Mouse (Mus musculus): ENCODE measurements around the gene Lsm14a.
"Not testable (repeated sequence)": the region's sequence is repeated elsewhere in the genome, so short reads cannot be mapped to it uniquely, and the experiment has no call there.

The Lsm14a gene

DNA sequence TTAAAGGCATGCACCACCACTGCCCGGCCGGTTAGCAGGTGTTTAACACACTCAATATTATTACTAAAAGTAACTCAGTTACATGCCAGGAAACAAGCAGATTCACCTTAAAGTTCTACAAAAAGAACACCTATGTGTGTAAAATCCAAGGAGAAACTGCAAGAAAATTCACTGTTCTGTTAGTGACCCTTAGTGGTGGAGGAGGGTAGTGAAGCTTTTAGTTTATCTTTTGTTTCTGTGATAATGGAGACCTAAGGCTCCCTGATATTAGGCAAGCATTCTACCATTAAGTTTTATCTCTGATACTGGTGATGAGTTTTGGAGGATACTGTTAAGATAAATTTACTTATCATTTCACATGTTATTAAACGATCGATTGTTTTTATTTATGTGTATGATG is 37.5 kb downstream of the Lsm14a start:
- no peak for DNase-seq (ENCODE audit: low spot score)

DNA sequence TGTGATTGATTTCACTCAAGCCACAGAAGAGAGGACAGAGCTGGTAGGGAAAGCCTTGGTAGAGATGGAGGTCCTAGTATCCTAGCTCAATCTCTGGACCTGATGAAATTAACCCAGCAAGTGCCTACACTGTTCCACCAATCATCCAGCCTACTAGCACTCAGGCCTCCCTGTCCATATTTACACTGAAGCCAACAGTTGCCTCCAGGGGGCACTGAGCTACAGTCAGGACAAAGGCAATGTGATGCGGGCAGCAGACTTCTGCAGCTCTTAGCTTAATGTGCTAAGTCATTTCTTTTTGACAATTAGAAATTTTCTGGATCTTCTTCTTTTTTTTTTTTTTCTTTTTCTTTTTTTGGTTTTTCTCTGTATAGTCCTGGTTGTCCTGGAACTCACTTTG is 41.1 kb downstream of the Lsm14a start:
- DNase-seq (ENCODE audit: low spot score) = no peak

DNA sequence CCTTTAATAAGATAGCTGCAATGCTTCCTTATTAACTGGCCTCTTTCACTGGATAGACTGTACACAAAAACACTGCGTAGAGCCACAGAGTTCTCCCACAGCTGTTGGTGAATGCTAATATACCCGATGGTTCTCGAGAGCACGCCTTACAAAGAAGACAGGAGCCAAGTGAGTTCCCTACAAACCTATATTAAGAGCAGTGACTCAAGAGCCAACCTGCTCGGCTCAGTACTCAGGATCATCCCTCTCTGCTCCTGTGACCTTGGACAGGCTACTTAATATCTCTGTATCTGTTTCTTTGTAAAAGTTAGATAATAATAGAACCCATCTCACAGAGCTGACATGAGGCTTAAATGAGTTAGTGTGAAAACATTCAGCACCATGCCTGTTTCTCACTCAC is 42.9 kb downstream of the Lsm14a start:
- no peak for DNase-seq (ENCODE audit: low spot score)

DNA sequence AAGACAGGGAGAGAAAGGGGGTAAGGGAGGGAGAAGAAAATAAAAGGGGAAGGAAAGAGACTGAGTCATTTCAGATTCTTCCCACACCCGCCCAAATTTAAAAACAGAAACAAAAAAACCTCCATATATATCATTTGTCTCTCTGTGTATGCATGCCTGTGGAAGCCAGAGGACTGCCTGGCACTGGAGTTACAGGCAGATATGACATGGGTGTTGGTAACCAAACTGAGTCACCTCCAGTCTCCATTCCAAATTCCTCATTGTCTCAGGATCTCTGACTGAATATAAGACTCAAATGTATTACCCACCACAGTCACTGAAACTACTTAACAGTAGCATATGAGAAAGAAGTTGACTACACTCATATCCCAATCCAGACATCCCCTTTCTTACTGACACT is 45.1 kb downstream of the Lsm14a start:
- DNase-seq (ENCODE audit: low spot score) = no peak

DNA sequence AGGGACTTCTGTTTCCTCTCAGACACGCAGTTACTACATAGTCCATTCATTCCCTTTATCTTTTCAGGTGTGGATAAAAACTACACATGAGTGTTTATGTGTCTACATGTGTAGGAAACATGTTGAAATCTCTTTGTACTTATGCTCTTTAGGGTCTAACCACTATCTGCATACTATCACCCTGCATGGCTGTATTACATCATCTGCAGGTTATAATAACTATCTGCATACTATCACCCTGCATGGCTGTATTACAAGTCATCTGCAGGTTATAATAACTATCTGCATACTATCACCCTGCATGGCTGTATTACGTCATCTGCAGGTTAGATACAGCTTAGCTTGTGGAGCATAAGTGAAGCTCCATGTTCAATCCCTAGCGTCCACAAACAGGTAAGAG is 46.1 kb downstream of the Lsm14a start:
- DNase-seq (ENCODE audit: low spot score) = no peak

DNA sequence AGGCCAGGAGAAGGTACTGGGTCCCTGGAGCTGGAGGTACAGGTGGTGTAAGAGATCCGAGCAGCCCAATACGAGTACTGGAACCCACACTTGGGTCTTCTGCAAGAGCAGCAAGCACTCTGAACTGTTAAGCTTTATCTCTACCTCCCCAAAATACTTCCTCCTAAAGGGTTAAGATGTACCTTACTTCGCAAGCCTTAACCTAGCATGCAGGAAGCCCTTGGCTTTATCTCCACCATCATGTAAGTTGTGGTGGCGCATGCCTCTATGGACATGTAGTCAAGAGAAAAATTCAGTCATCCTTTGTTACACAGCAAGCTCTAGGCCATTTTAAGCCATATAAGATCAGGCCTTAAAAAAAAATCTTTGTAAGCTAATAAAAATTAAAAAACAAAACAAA is 46.6 kb downstream of the Lsm14a start:
- DNase-seq (ENCODE audit: low spot score) = no peak

DNA sequence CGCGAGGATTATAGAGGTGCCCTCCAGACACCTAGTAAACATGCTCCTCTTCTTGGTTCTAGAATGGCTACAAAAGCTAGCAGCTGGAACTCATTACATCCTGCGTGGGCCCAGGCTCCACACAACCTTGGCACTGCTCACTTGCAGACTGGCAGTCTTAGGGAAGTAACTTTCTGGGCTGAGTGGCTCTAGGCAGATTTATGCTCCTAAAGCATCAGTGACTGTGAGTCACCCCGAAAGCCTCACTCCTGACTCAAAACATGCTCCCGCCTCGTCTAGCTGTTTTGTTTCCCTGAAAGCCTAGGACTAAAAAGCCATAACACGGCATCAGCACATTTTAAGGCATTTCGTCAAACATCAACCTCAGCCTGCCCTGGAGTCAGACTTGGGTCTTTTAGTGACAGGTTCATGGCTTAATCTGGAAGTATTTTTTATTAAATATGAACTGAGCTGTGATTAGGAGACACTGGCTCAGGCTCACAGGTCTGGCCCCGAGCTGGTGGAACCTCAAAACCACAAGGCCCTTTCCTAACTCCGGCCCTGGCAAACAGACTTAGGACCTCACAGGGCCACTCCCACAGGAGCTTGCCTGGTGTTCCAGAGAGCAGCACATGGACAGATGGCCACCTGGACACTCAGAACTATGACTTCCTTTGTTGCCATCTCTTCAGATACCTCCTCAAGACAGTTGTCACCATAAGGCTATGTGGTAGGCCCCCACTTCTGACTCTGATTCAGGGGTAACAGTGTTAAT is 50.9 kb downstream of the Lsm14a start:
- DNase-seq (ENCODE audit: low spot score) = peak; percentile 27

DNA sequence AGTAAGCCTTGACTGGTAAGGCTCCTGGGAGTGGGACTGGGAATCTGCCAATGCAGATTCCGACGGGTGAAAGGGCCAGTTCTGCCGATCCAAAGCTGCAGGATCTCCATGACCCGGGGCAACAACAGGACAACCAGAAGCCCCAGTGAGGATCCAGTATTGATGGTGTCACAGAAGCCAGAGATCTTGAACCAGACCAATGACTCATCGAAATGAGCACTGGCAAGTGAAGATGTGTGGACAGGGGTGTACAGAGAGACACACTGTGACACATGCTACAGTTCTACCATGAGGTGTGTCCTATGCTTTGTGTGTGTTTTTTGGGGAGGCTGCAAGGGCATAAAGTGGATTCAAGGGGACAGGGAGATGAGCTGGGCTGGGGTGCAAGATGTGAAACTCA is 52.3 kb downstream of the Lsm14a start:
- no peak for DNase-seq (ENCODE audit: low spot score)

DNA sequence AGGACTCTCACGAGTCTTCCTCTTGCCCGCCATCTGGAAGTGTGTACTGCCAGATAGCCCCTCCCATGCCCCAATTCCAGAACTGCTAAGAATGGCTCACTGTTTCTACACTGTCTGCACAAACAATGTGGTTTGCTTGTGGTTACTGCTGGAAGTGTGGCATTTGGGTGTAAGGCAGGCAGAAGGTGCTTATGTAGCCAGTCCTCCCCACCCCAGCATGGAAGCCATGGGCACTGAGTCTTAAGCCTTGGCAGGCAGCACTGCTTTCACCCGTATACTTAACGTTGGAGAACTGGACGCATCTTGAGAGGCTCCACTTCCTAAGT is 54.0 kb downstream of the Lsm14a start:
- no peak for DNase-seq (ENCODE audit: low spot score)

DNA sequence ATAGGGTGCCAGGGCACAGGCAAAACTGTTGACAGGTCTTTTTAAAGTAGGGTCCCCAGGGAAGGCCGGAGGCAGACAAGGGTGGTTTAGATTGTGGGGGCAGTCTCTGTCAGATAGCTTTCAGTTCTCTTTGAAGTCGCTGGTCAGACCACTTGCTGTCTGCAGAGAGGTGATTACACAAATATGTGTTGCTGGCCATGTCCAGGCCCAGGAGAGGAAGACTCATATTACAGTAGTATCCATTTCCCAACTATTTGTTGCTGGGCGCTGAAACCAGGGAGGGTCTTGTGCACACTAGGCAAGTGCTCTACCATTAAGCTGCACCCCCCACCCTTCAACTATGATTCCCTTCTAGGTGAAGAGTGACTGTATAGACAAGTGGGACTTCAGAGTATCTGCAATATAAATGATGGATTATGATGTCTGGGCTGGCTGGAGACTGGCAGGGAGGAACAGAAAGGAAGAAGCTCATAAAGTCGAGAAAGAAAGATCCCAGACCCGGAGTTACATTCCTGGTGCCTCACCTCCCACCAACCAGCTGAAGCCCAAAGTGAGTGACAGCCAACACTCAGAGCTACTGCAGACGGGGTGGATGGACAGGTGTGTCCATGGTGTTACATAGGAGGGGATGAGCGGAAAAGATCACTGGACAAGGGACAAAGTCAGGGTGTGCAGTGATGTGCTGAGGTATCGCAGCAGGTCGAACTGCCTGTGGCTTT is 54.5 kb downstream of the Lsm14a start:
- DNase-seq (ENCODE audit: low spot score) = no peak

DNA sequence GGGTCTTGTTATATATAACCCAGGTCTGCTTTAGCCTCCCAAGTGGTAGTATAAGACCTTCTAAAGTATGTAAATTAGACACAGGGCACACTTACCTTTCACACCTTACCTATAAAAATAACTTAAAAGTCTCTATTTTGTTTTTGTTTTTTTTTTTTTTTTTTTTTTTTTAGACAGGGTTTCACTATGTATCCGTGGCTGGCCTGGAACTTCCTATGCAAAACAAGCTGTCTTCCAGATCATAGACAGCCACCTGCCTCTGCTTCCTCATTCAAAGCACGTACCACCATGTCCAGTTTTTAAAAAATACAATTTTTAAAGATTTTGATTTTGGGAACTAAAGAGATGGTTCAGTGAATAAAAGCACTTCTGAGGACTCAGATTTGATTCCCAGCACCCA is 55.8 kb downstream of the Lsm14a start:
- no peak for DNase-seq (ENCODE audit: low spot score)

DNA sequence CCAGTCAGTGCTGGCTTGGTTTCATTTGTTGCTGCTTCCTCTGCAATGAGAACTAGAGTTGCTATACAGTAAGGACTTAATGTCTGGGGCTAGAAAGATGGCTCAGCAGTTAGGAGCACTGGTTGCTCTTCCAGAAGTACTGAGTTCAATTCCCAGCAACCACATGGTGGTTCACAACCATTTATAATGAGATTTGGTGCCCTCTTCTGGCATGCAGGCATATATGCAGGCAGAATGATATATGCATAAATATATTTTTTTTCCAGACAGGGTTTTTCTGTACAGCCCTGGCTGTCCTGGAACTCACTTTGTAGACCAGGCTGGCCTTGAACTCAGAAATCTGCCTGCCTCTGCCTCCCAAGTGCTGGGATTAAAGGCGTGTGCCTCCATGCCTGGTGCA is 56.6 kb downstream of the Lsm14a start:
- not testable (repeated sequence) for DNase-seq (ENCODE audit: low spot score)

DNA sequence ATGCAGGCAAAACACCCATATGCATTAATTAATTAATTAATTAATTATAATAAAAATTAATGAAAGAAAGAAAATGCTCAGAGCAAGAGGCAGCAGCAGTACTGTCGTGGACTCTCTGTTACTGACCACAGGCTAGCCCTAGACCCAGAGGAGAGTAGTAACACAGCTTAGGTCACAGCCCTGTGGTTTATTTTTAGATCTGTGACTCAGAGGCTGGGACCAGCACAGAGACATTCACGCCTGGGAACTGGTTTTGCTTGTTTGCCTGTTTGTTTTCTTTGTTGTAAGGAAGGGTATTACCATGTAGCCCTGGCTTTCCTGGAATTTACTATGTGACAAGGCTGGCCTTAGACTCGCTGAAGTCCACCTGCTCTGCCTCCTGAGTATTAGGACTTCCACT is 65.6 kb downstream of the Lsm14a start:
- DNase-seq (ENCODE audit: low spot score) = no peak

DNA sequence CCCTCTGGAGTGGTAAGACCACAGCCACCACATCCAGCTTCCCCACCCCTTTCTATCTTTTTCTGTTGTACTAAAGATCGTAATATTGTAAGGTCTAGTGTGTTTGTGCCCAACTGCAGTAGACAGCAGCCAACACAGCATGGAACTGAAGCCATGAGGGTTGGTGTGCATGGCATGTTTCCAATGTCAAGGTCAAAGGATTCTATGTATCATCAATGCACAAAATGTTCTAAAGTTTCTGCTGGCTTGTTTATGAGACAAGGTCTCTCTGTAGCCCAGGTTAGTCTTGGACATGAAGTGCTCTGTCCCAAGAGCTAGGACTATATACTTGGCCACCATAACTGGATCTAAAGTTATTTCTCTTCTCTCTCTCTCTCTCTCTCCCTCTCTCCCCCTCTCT is 68.3 kb downstream of the Lsm14a start:
- DNase-seq (ENCODE audit: low spot score) = no peak

DNA sequence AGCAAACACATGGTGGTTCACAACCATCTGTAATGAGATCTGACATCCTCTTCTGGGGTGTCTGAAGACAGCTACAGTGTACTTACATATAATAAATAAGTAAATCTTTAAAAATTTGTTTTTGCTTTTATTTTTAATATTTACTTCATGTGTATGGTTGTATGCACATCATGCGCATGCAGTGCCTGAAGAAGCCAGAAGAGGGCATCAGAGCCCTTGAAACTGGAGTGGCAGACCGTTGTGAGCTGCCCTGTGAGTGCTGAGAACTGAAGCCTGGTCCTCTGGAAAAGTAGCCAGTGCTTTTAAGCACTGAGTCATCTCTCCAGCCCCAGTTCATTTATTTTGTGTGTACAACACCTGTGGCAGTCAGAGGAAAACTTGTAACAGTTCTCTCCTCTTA is 69.1 kb downstream of the Lsm14a start:
- DNase-seq (ENCODE audit: low spot score) = no peak

DNA sequence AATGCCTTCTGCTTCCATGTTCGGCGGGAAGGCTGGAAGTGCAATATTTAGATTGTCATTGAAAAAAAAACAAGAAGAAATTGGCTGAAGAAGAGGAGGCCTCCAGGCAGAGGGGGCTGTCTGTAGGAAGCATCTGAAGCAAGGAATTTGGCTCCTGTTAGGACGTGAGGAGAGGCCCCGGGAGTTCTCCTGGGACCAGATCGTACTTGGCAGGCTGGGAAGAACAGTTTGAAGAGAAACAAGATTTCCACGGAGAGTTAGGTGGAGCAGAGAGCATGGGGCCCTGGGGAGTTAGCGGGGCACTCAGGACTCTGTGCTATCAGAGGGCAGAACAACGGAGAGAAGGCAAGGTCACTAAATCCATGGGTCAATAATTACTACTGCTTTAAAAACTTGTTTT is 69.8 kb downstream of the Lsm14a start:
- DNase-seq (ENCODE audit: low spot score) = peak; percentile 21

DNA sequence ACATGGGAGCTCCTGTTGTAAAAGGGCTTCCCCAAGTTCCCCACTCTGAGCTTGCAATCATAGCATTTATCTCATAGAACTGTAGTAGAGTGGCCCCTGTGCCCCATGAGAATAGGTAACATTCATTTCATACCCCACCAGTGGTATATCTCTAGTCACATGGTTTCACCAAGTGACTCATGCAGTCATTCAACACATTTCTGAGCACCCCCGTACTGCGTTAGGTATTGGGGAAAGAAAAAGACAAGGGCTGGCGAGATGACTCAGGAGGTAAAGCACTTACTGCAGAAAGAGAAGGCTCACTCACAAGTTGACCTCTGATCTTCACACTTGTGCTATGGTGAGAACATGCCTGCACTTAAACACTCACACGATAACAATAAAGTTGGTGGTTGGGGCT is 71.2 kb downstream of the Lsm14a start:
- no peak for DNase-seq (ENCODE audit: low spot score)

DNA sequence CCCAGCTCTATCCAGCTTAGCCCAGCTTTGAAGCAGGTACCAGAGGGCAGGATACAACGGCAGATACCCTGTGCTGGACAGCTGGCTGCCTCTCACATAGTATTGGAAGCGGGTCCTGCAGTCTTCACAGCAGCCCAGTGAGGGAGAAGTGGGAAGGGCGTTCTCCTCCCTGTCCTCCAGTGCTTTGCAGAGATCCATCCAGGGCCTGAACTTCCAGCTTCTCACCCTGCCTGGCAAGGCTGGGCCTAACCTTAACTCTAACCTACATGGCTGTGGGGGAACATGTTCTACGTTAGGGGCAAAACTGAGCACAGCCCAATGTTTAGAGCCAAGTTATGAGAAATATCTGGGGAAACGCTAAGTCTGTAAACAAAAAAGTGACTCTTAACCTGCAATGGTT is 72.0 kb downstream of the Lsm14a start:
- DNase-seq (ENCODE audit: low spot score) = no peak

DNA sequence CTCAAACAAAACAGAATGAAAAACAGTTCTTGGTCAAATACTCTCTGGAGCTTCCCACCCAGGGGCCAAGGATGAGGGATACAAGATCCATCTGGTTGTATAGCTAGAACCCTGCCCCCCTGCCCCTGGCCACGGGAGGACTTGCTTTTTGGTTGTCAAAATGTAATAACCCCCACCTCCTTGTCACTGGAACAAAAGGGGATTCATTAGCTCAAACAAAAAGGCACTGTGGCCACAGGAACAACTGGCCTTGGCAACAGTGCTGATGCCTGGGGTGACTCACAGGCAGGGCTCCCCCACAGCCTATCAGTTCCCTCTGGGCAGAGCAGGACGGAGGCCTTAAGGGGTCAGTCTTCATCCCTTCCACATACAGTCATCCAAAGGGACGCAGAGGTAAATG is 73.2 kb downstream of the Lsm14a start:
- peak; percentile 71 for DNase-seq (ENCODE audit: low spot score)

DNA sequence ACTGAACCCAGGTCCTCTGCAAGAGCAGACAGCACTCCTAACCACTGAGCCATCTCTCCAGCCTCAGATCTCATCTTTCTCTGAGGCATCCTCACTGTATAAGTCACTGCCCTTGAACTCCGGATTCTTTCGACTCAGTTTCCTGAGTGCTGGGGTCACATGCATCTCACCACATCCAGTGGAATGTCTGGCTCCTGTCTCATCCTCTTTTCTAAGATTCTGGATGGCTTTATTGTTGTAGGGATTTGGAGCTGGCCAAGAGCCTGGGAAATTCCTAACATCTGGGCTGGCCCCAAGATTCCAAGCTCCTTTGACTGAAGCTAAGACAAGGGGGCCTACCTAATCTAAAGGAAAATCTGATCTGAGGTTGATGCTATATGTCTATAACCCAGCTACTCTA is 74.0 kb downstream of the Lsm14a start:
- no peak for DNase-seq (ENCODE audit: low spot score)

DNA sequence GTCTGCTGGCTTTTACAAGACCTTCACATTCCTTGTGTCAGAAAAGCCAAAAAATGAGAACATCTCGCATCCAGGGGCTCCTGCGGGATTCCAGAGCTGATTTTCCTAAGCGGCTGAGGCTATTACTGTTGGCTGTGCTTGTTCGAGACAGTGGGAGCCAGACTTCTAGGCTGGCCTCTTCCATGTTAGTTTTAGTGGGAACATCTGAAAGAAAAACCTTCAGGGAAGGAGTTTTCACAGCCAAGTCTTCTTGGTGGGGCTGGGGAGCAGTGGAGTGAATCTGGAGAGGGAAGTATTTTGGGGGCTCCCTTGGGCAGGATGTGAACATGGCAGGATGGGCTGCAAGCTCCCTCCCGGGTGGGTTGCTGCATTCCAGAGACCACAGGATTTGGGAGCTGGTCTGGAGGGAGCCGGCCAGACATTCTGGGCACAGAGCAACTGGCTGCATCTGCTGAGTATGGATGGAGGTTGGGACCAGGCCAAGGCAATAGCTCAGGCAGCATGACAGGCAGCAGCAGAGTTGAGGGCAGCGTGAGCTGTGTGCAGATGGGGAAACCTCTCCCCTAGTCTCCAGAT is 75.1 kb downstream of the Lsm14a start:
- DNase-seq (ENCODE audit: low spot score) = peak; percentile 47

DNA sequence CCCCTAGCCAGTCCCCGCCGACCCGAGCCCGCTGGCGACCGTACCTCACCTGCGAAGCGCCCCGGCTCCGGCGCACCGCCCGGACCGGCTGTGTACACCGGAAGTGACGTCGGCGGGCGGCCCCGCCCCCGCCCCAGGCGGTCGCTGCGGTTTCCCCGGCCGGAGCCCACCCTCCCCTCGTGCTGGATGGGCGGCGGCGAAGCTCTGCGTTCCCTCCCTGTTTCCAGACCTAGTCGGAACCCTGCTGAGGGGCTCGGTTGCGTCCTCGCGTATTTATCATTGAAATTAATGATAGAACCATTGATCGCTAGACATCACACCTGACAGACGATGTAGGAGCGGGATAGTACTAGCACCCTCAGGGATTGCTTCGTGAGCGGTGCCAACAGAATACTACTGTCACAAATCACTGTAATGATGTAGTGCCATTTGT is 79.7 kb downstream of the Lsm14a start, which contains the start of gene 4931406P16Rik:
Gene 4931406P16Rik (minus strand): TSS at position 109 of the 433 bp plus-strand sequence.
- peak; percentile 76 for DNase-seq (ENCODE audit: low spot score)

DNA sequence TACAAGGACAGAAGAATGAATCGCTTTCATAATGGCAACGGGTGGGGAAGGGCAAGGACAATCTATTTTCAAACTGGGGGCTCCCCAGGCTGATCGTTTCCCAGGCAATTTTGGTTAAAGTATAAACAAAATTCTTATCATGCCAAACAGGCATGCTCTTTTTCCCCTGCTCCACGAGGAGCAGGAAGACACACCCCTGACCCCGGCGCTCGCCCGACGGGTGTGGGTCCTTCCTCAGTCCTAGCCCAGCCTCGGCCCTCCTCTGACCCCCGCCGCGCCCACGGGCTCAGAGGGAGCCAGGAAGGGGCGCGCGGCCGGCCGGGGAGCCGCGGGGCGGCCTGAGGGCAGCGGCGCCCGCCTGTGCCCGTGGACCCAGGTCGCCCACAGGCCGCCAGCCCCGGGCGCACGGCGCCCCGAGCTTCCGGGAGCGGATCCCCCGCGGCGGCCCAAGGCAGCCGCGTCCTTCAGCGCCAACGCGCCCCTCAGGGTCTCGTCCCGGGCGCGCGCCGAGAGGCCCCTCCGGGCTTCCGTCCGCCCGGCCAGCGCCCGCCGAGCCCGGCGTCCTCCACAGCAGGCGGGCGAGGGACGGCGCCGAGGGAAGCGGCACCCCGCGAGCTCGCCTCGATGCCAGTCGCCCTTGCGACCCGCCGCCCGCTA is 80.2 kb downstream of the Lsm14a start:
- peak; percentile 48 for DNase-seq (ENCODE audit: low spot score)

Measured in ovary, adult 18-20 months (tissue).